Comparison of ENCODE assay signal across 24 mouse cellular contexts in the genomic region with DNA sequence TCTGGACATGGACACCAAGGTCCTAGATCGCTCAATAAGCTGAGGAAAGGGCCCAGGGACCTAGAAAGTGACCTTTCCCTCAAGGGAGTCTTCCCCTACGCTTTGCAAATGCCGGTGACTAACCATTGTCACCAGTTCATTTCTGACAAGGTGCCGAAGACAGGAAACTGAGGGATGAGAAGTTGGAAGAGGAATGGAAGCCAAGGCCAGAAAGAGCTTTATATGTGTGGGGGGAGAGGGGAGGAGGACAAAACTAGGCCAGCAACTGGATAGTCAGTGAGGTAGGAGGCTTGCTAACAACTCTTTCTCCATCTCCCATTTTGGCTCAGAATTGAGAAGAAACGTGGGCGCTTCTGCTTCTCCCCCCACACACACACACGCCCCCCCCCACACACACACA.
DNase-seq lines count a peak whose midpoint lies in the region; ATAC-seq and TF ChIP-seq lines count a peak whose summit lies in the region.
"Had no signal": no experiment of that assay in that cellular context is flagged by ENCODE, and none has a peak within 500 bp of the region (broad histone marks: within the 10 kb centered on the region; RNA-seq: fewer than 3 reads in every experiment).

No protein-coding gene starts in this region.

- 83% methylated on average over 7 of the region's 7 CpGs for WGBS in limb, embryonic 10.5 days

- H3K9me3 ChIP-seq in limb, embryonic 10.5 days (replicated peaks) = no peaks in the 10 kb centered on the region
- H3K9me3 ChIP-seq: forebrain, embryonic 10.5 days; heart, embryonic 12.5 days; hindbrain, embryonic 12.5 days had no signal

- no peak for TF ChIP-seq CTCF in left cerebral cortex, adult 2 months (IDR thresholded peaks at IDR 0.05)

- peak; percentile 67 for ATAC-seq in frontal cortex, adult (ENCODE audit: low TSS enrichment)
- ATAC-seq: CD4-positive, CD25-positive, alpha-beta regulatory T cell, adult 4 months; forebrain, embryonic 14.5 days; hindbrain, embryonic 16.5 days had no signal

- intact Hi-C loops in left cerebral cortex, adult 2 months (cut with DNase I) = no loop called here

- H3K36me3 ChIP-seq in limb, embryonic 10.5 days = no peaks in the 10 kb centered on the region
- H3K36me3 ChIP-seq: forebrain, embryonic 10.5 days; G1E; heart, embryonic 12.5 days; hindbrain, embryonic 12.5 days had no signal

- peaks cover 79% of the 10 kb centered on the region for H3K4me1 ChIP-seq in limb, embryonic 10.5 days

- DNase-seq in frontal cortex, postnatal 10 days (ENCODE audit: low spot score in 2 of 2) = no peak
- no peak for DNase-seq in left cerebral cortex, adult 2 months (ENCODE audit: extremely low spot score in 1 of 2, low spot score in 2 of 2)
- no peak for DNase-seq in left cerebral cortex, adult 18-20 months (ENCODE audit: low spot score in 2 of 2)
- DNase-seq in limb, embryonic 10.5 days (ENCODE audit: low spot score) = no peak
- DNase-seq in cerebellum, adult 8-10 months = no peak
- DNase-seq in spleen, postnatal 4 days (ENCODE audit: low spot score in 2 of 2) = no peak
- DNase-seq: adrenal gland, adult 8-10 months; adrenal gland, postnatal 36 days; B cell, adult 2 months; cerebellum, adult 11 months; cerebellum, adult 9-10 months; cerebellum, postnatal 25 days; gastrocnemius, postnatal 10 days; heart, adult 2 months; heart, postnatal 4 days had no signal

- H3K27ac ChIP-seq in left cerebral cortex, adult 2 months = peak overlapping the region; percentile 55
- H3K27ac ChIP-seq in limb, embryonic 10.5 days = 0 out of 2 replicates have a peak overlapping the region, but pooled peaks have one; percentile 19
- H3K27ac ChIP-seq: heart, adult 2 months; hindbrain, embryonic 12.5 days had no signal

- no peak overlapping the region for H3K4me3 ChIP-seq in left cerebral cortex, adult 2 months
- H3K4me3 ChIP-seq in limb, embryonic 10.5 days = no peak overlapping the region
- H3K4me3 ChIP-seq: erythroblast, embryonic 14.5 days; forebrain, embryonic 10.5 days; heart, adult 2 months; heart, embryonic 12.5 days; hindbrain, embryonic 12.5 days had no signal

- H3K27me3 ChIP-seq in limb, embryonic 10.5 days (ENCODE audit: low read depth, poor library complexity, severe bottlenecking) = 0 out of 2 replicates have a peak, but pooled peaks cover 4% of the 10 kb centered on the region
- H3K27me3 ChIP-seq: heart, embryonic 12.5 days; hindbrain, embryonic 12.5 days had no signal
